Mouse (Mus musculus) testis, postnatal 14 days (tissue): ENCODE data around the gene Slc11a1.
A peak's percentile ranks its signal among the peaks of the same experiment; 100 is the strongest.

ENCODE experiments used
- DNase-seq: peaks from one replicate; pipeline ENCODE4 v3.0.0; 2021; ENCODE audit warnings: low spot score

Gene Slc11a1

DNA sequence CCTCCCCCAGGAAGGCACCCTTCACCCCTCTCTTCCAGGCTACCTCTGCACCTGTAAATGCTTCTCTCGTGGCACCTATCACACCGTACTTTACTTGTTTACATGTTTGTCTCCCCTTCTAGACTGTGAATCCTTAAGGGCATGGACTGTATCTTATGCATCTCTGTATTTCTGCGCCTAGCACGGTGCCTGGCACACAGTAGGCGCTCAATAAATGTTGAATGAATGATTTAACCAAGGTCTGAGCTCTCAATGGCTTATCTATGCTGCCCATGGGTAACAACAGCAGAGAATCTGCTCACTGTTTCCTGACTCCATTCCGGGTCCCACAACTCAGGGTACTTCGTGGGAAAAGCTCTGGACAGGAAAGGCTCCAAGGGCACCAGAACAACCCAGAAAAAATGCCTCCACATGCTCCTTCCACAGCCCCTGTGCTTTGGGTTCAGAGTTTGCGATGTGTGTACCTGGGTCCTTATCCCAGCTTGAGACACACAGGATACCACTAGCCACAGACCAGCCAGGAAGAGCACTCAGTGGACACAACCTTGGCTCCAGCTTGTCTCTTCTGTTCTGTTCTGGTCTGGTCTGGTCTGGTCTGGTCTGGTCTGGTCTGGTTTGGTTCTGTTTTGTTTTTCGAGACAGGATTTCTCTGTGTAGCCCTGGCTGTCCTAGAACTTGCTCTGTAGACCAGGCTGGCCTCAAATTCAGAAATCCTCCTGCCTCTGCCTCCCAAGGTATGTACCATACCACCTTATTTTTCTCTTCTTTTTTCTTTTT lies 21.4 kb upstream of the Slc11a1 start:
- no peak for DNase-seq

DNA sequence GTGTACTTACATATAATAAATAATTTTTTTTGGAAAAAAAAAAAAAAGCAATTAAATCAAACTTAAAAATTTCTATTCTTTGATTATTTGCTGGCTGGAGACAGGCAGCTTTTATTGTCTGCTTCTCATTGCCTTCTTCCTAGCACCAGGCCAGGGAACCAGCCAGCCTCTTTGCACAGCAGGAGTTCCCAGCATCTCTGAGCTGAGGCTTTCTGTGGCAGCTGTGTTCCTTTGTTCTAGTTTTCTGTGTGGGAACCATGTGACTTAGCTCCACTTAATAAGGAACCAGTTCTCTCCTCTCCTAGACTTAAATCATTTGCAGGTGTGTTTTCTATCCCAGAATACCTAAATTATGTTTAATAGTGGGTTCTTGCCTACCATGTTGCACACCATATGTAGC lies 17.5 kb upstream of the Slc11a1 start:
- DNase-seq = no peak

DNA sequence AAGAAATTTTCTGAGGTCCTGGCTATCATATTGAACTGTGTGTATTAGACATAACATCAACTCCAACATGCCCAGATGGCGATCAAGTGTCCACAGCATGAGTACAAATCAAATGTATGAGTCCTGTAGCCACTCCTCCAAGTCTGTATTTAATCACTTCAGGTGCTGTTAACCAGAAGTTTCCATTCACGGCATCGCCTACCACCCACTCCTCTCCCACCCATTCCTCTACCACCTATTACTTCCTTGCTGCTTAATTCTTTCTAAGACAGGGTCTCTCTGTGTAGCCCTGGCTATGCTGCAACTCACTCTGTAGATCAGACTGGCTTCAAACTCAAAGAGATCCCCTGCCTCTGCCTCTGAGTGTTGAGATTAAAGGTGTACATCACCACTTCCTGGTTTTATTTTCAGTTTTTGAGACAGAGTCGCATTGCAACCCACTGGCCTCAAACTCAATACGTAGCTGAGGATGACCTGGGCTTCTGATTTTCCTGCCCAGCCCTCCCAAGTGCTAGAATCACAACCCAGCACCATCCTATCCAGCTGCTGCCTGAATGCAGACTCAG lies 15.0 kb upstream of the Slc11a1 start:
- DNase-seq = no peak

DNA sequence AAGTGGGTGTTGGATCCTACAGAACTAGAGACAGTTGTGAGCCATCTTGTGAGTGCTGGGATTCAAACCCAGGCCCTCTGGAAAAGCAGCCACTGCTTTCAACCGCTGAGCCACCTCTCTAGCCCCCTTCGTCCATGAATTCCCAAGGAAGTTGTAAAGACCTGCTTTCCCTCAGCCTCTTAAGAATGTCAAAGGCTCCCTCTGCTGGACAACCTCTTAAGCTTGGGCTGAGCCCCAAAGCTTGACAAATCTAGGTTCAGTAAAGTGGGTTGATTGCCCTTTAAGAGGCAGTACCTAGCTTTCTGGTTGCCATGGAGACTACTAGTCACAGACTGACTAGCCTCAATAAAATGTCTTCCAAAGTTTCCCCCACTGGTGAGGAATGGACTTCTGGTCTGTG lies 13.2 kb upstream of the Slc11a1 start, which contains the start of gene Catip:
Gene Catip, plus strand, starts transcription at position 297 of the 400 bp plus-strand sequence.
- DNase-seq = peak; percentile 46

DNA sequence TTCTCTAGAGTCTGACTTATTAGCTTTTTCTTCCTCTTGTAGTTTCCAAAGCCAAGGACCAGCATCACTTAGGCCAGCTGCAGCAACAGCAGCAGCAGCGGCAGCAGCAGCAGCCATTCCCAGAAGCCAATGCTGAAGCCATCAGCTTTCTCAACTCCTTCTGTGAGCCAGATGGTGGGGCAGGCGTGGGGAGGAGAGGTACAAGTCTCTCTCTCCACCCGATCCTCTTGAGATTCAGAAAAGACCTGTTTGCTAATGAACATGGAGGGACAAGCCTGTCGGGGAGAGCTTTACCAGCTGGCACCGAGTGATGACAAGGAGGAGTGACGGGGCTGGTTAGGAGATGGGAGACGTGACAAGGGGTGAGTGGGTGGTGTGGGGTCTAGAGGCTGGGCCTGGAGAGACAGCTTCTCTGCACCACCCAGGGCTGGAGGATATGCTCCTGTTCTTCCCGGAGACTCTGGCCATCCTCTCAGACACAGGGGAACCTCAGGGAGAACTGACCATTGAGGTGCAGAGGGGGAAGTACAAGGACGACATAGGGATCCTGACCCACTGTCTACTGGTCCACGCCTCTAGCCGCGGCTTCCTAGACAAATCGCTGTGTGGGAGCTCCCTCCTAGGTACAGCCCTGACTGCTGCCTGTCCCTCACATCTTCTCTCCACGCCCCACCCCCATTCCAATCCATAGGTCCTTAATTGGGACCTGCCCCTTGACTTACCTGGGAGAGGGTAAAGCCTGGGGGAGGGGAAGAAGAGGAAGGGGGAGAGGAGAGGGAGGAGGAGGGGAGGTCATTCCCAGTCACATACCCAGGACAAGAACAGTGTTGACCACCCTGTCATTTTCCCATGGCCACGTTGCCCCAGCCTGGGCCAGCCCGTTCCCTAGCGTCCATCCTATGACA lies 12.4 kb upstream of the Slc11a1 start:
- no peak for DNase-seq

DNA sequence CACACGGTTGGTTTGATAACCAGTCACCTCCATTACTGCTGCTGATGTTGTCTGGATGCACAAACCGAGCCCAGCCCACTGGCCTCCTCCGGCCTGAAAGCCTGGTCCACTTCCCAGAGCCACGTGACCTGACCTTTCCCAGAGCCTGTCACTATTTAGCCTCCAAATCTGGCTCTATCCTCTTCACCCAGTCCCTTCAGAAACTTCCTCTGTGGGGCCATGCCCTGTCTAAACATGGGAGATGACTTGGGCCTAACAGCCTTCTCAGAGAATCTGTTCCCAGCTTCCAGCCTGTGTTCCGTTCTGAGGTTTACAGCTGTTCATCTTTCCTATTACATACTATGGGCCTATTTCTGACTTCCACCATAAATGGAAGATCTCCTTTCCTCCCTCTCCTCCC lies 11.6 kb upstream of the Slc11a1 start:
- no peak for DNase-seq

DNA sequence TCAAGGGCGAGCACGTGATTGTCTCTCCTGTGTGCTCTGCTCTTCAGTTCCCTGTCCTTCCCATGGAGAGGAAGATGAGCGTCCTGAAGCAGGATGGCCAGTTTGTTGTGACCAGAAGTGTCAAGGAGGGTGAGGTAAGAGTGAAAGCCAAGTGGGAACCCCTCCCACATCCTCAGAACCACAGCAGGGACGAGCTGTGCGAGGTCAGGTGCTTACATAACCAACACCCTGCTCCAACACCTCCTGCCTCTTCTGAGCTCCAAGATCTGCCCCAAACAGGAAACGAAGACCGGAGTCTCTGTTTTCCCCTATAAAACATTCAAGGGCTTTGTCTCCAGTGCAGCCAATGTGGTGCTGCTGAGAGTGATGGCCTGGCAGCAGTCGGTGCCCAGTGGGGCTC lies 10.7 kb upstream of the Slc11a1 start:
- no peak for DNase-seq

DNA sequence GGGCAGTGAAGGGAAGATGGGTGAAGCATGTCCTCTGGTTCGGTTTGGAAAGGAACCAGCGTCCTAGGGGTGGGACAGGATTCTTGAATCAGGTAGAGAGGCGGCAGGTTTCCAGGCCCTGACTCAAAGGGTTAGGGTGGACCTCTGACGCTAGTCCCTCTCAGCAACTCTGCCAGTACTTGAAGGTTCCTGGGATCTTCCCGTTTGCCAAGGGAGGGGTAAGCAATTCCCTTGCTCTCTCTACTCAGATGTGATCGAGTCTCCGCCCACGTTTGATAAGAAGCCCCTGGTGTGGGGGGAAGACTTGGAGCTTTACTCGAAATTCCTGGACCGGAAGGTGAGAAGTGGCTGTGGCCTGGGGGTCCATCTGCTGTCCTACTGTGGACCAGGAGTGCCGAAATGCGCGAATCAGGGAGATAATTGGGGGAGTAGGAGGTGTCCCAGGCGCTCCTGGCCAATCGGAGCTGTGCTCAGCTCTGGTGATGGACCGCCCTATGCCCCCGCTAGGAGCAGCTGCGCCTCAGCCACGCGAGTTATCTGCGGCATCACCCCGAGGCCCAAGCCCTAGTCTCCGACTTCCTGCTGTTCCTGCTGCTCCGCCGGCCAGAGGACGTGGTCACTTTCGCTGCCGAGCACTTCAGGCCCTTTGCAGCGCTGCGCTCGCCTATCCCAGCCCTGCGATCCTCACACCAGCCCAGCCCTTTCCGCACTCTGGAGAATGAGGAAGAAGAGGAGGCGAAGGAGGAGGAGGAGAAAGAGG lies 6.9 kb upstream of the Slc11a1 start:
- peak; percentile 60 for DNase-seq

DNA sequence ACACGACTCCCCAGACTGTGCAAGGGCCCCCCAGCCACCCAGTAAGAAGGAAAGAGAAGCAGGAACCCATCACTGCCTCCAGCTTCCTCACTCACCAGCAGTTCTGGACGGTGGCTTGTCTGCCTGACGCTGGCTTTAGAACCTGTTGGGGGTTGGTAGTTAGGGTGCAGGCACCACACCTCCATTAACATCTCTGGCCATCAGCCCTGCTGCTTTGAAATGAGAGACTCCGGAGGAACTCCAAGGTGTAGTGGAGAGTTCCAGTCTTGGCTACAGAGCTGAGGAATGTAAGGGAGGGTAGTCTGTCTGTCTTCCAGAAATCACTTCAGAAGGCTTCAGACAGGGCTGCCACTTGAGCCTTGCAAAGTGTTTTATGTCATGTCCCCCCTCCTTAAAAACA lies 5.0 kb upstream of the Slc11a1 start:
- no peak for DNase-seq

DNA sequence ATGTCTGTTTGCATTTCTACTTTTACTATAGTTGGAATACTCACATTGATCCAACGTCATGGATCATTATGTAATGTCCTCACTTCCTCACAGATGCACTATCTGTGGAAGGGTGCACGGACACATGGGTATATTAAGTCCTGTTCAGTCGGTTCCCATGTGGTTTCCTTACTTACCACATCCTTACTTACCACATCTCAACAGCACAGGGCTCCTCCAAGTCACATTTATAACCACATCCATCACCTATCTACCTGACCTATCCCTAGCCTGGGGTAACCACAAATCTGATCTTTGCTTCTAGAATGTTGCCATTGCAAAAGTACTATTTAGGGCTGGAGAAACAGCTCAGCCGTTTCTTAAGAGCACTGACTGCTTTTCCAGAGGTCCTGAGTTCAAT lies 1.6 kb upstream of the Slc11a1 start:
- no peak for DNase-seq

DNA sequence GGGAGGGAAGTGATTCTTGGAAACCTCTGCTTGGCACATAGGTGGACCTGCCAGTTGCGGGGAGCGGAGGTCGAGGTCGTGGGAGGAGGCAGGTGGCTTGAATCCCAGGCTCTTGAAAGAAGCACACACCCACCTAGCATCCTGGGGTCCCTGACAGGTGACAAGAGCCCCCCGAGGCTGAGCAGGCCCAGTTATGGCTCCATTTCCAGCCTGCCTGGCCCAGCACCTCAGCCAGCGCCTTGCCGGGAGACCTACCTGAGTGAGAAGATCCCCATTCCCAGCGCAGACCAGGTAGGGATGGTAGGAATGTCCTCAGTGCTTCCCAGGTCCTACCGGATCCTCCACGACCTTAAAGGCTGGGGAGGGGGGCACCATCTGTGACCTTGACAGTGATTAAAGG lies 566 bp downstream of the Slc11a1 start:
- DNase-seq = no peak

DNA sequence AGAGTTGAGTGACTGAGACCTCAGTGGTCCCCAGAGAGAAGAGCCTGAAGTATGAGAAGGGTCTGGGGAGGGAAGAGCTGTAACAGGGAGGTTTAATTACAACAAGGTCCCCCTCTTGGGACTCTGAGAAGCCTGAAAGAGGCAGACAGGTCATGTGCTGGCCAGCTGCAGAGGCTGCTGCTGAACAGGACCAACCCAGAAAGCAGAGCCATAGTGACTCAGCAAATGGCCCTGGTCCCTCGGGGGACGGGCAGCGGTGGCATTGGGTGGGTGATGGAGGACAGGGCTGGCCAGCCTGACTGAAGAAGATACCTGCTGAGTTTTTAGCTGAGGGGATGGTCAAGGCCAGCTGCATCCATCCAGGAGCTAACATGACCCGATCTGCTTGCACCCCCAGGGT lies 1.4 kb downstream of the Slc11a1 start:
- DNase-seq = no peak

DNA sequence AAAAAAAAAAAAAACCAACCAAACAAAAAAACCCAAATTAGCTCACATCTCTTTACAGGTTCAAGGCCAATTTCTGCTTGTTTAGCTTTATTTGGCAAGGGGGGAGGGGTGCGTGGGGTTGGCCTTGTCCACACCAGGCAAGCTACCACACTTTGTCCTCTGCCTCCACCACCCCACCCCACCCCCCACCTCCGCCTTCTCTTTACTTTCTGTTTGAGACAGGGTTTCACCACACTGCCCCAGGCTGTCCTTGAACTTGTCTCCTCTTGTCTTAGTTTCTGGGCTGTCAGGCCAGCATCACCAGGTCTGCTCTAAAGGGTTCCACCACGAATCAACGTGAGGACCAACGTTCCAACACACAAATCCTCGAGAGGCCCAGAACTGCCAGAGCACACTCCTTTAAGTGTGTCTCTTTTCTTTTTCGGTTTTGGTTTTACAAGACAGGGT lies 4.1 kb downstream of the Slc11a1 start:
- DNase-seq = no peak

DNA sequence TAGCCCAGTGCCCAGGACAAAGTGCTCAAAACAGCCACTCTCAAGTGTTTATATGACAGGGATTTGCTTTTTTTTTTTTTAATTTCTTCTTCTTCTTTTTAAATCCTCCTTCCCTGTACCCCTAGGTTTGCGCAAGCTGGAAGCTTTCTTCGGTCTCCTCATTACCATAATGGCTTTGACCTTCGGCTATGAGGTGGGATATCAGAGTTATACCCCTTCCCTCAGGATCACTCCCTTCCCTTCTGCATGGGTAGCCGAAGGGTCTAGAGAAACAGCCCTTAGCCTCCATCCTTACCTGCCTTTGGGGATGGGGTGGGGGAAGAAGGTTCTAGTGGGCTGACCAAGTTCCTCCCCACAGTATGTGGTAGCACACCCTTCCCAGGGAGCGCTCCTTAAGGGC lies 5.5 kb downstream of the Slc11a1 start:
- DNase-seq = no peak

DNA sequence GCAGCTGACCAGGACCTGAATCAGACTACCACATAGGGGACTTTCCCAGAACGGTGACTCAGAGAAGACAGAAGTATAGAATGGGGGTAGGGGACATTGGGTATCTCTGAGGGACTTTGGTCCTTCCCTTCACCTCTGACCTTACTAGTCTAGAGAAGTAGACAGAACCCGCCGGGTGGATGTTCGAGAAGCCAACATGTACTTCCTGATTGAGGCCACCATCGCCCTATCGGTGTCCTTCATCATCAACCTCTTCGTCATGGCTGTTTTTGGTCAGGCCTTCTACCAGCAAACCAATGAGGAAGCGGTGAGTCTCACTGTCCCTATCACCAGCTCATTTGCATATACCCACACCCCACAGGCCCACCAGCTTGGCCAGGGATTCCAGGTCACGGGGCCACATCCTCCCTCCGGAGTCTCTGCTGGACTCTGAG lies 6.6 kb downstream of the Slc11a1 start:
- DNase-seq = no peak

DNA sequence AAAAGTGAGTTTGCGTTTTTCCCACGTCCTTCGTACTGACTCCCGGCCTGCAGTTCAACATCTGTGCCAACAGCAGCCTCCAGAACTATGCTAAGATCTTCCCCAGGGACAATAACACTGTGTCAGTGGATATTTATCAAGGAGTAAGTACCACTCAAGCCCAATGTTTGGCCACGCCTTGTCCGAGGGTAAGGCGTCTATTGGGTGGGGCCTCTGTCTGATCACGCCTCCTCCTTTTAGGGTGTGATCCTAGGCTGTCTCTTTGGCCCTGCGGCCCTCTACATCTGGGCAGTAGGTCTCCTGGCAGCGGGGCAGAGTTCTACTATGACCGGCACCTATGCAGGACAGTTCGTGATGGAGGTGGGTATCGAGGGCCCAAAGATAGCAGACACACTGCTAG lies 8.4 kb downstream of the Slc11a1 start:
- no peak for DNase-seq

DNA sequence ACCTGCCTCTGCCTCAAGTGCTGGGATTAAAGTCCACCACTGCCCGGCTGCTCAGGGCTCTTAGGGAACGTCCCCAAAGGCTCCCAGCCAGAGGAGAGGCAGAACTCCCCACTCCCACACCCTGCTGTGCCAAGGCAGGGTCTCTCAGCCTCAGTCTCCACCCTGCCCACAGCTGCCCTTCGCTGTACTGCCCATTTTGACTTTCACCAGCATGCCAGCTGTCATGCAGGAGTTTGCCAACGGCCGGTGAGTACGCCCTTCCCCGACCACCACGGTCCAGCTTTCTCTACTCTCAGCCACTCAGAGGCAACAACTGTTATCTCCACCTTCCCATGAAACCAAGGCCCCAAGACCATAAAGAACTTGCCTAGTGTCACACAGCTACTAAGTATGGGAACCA lies 9.5 kb downstream of the Slc11a1 start:
- no peak for DNase-seq

DNA sequence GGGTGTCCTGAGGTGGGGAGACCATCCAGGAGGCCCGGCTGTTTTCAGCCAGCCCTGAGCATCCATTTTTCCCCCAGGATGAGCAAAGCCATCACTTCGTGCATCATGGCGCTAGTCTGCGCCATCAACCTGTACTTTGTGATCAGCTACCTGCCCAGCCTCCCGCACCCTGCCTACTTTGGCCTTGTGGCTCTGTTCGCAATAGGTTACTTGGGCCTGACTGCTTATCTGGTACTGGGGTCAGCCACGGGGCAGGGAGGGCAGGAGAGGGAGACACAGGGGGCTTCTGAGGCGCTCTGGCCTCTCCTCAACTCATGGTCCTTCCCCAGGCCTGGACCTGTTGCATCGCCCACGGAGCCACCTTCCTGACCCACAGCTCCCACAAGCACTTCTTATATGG lies 10.1 kb downstream of the Slc11a1 start:
- DNase-seq = no peak

DNA sequence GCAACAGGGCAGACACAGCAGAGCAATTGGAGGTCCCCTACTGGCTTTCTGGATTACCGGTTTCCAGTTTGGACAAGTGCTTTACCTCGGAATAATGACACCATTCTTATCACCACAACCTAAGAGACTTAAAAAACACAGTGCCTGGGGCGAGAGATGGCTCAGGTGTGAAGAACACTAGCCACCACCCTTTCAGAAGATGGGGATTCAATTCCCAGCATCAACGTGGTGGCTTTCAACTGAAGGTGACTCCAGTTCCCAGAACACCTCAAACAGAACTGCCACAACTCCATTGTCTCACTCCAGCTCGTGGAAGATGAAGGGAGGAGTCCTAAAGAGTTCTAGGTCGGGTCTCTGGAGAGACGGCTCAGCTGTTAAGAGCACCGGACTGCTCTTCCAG lies 10.5 kb downstream of the Slc11a1 start:
- no peak for DNase-seq

DNA sequence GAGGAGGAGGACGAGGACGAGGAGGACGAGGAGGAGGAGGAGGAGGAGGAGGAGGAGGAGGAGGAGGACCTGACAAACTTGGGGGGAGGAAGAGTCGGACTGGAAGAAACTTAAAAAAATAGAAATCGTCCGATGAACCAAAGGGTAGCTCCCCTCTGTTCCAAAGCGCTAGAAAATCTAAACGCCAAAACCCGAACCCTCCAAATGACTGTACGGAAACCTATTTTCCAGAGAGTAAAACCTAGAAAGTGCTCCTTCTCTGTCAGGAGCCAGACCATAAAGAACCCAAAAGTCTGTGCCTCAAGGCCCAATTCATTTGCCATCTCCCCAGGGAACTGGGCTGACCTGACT lies 11.3 kb downstream of the Slc11a1 start:
- no peak for DNase-seq

DNA sequence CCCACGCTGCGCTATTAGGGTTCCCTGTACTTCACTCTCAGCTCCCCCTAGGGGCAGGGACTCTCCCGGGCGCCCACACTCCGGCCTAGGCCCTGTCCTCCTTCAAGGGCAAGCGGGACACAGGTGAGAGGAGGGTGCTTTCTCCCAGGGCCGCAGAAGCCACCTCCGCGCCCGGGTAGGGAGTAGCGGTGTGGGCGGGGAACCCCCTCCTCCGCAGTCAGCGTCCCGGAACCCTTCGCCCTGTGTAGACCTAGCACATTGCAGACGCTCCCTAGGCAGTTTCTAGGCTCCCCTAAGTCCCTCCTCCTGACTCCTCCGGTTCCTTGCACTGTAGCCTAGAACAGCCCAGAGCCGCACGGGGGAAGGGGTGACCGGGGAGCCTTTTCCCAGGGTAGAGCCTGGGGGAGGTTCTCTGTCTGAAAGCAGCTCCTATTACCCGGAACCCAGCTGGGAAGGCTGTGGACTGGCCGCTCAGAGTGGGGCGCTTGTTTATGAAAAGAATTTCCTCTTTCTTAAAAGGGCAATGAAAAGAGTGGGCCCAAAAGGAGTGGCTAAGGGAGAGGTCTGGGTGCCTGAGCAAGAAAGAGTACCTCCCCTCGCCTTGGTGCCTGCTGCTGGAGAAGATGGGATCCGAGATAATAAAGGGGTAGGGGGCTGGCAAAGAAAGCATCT lies 11.9 kb downstream of the Slc11a1 start:
- DNase-seq = peak; percentile 96
